Mouse (Mus musculus) erythroblast, adult 5-6 weeks (primary cell): Measurements from ENCODE around the gene Unc13a. TPM values are rescaled to one million over a fixed set of nuclear protein-coding genes. Genes with fewer than 3 reads are reported as not detected.

Experiments used
- ATAC-seq: replicated peaks from 2 replicates; pipeline ENCODE4 v1.8.0; 2016; ENCODE audit warnings: moderate number of reproducible peaks, mild to moderate bottlenecking, moderate TSS enrichment, inconsistent platforms; ENCODE audit not compliant: poor library complexity, low FRiP score, severe bottlenecking
- total RNA-seq, 2 experiments: library from RNA; stranded (forward) in 1 of 2; stranded (reverse) in 1 of 2; fragments of 150-400 nt in 1 of 2; fragments of 200-764, 138-1000 nt in 1 of 2; gene quantifications; 2 replicates each; pipeline versions ENCODE4 v1.2.3 to v1.2.4; 2015 to 2017; ENCODE audit warnings: low replicate concordance in 2 of 2

The Unc13a gene
- total RNA-seq, 2 experiments from 2014 or later: 0.17 TPM; not detected in 1

- ATAC-seq: no peak
These were observed 3.2 kb downstream of the Unc13a start for GRCm38 (mm10) chr8:71668220-71668975.

DNA sequence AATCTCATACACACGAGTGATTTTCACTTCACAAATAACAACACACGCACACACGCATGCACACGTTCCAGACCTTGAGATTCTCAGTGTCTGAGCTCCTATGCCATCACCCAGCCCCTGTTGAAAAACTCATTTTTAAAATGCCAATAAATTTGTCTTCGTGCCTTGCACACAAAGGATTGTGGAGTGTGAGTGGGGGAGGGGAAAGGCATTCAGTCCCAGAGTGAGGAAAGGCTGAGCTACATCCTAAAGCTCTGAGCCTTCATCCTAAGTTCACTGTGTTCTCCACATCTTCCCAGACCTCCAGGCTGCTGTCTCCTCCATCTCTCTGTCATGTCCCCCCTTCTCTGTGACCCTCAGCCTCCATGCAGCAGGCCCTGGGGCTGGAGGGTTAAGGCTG is 4.3 kb downstream of the Unc13a start:
- ATAC-seq: no peak

- ATAC-seq: no peak
These were observed 4.7 kb downstream of the Unc13a start for GRCm38 (mm10) chr8:71666855-71667254.

- ATAC-seq: no peak
These were observed 6.0 kb downstream of the Unc13a start for GRCm38 (mm10) chr8:71665331-71666130.

DNA sequence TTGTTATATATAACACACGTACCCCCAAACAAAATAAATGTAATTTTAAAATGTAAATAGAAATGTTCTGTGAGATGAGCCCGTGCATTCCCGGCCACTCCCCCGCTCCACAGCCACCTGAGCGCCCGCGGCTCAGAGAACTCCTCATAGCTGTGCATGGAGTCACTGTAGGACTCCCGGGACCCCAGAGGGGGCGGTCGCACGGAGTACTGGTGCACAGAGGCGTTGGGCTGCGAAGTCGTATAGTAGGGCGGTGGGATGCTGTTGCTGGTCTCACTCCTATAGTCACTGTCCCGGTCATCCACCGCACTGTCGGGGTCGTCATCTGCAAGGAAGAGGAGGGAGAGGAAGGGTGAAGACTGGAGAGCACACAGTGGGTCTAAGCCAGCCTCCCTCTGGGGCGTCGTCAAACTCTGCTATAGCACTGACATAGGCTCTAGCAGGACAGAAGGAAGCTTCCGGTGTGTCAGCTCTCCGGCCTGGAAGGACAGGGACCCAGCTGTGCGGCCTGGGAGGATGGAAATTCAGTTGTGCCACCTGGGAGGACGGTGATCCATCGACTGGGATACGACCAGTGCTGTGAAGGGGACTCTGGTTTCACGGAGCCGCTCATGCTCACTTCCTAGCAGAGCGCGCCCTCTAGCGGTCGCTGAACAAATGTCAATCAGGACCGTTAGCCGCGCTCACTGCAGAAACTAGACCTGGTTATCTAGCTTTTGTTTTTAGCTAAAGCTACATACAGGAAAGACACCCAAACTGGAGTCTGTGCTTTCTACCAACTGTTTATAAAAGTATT is 11.0 kb downstream of the Unc13a start:
- ATAC-seq: peak; percentile 70

DNA sequence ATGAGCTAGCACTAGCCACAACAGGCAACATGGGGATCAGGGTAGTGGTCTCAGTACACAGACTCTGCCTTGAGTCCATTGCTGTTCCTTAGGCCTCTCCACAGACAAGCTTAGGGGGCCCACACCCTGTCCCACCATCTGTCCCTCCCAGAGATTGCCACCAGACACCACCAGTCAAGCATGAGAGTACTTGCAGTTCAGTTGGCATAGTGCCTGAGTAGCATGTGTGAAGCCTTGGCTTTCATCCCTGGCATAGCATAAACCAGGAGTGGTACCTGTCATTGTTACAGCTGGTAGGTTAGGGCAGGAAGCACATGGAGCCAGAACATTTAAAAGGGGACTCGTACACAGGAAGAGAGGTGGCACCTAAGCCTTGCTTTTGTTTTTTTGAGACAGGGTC is 11.8 kb downstream of the Unc13a start:
- ATAC-seq: no peak

DNA sequence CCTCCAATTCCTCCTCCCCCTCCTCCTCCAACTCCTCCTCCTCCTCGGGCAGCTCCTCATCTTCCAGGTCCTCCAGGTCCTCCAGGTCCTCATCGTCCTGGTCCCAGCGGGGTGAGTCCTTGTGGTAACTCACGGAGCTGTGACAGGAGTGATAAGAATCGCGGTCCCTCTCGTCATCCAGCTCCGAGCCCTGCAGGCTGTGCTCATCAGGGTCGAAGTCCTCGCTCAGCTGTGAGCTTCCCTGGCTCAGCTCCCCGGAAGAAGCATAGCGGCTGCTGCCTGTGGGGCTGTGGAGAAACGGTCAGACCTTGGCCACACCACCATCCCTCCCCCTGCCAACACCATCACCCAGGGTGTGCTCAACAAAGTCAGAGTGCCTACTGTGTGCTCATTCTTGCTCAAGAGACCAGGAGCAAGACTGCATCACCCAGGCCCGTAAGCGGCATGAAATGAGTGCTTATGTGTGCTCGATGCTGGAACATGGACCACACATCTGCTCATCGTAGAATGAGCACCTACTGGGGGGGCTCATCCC is 13.0 kb downstream of the Unc13a start:
- no peak for ATAC-seq

- 0 out of 2 replicates have a peak, but pooled peaks have one; percentile 31 for ATAC-seq
These were observed 13.7 kb downstream of the Unc13a start for GRCm38 (mm10) chr8:71657816-71658215.

DNA sequence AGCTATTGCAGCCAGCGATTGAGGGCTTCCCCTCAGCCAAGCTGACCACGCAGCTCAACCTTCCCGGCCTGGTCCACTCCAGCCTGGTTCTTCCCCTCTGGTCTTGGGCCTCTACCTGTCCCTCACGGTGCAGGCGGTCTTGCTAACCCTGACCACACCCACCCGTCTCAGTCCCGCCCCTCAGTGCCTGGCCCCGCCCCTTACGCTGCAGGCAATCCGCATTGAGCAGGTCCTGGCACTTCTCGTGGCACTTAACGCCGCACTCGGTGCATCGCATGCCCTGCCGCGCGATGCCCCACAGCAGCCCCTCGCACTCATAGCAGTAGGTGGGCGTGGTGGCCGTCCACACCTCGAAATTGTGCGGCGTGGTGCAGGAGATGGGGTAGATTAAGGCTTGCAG is 17.0 kb downstream of the Unc13a start:
- peak; percentile 33; the same call in 1 of the 2 replicates for ATAC-seq

DNA sequence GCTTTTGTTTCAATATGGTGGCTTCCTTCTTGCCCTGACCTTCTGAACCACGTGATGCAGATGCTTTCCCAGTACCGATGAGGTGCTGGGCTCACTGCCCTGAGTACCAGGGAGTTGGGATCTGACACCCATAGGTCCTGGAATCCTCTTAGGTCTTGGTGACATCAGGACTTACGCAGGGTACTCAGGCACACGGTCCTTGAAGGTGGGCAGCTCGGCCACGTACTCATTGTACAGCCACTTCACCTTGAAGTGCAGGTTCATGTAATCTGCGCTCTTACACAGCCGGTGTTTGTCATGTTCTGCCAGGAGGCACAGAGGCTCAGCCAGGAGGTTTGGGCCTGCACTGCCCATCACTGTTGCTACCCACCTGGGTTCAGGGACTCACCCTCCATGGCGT is 26.0 kb downstream of the Unc13a start:
- ATAC-seq: no peak

DNA sequence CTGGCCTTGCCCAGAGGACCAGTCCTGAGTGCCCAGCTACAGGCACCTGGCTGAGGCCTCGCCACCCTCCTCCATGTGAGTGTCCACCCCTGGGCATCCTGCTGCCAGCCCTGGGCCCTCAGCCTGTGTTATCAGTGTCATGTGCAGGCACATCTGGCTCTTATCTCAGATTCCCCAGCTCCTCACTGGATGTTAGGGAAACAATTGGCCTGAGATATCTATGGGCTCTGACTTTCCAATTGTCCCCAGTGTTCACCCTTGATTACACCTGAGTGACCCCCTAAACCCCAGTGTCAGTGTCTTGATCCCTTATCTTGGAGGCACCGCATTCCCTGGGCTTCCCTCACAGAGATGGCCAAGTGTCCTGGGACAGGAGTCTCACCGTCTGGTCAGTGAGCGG is 32.2 kb downstream of the Unc13a start:
- ATAC-seq: no peak

DNA sequence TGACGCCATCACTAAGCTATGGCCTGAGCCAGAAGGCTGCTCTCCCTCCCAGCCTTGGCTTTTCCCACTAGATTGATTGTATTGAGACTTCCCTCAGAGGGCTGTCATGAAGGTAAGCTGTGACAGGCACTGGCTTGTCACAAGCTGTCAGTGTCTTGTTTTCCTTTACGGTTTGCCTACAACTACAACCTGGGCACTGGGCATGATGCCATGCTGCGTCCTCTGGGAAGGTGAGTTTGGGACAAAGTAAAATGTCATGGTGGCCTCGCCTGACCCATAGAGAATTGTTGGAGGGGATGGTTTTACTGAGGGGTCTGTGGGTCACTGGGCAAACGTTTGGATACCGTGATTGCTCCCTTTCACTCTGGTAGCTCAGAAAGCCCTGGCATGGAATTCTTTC is 33.2 kb downstream of the Unc13a start:
- ATAC-seq: no peak

DNA sequence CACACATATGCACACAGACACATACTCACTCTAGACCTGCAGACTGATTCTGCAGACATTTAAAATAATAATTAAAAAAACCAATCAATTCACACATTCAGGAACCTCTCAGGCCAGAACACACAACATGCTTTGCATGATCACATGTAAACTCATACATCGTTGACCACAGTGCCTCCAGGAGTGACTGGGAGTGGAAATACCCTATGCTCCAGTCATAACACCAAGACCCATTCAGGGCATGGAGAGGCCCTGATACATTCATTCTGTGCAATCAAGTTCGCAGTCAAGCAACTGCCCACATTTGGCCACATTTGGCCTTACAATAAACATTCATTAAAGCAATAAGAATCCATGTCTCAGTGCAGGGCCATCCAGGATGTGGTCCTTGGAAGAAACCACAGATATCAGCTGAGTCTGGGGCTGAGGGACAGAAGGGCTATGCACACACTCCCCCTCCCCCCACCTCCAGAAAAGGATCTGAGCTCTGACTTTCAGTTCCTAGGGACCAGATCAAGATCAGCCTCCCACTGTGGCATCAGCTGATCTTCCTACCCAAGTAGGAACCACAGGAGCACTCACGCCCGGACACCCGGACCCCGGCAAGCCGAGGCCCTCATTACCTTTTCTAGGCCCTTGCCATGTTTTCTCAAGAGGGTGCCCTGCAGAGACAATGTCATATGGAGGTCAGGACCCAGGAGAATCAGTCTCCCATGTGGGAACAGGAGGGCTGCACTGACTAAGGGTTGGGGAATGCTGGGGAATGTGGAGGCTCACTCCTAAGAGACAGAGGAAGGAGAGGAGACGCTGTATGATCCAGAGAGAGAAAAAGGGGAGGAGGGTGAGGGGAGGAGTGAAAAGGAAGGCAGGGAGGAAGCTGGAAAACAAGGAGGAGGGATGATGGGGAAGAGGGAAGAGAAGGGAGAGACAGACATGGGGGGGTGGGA is 34.1 kb downstream of the Unc13a start:
- no peak for ATAC-seq

DNA sequence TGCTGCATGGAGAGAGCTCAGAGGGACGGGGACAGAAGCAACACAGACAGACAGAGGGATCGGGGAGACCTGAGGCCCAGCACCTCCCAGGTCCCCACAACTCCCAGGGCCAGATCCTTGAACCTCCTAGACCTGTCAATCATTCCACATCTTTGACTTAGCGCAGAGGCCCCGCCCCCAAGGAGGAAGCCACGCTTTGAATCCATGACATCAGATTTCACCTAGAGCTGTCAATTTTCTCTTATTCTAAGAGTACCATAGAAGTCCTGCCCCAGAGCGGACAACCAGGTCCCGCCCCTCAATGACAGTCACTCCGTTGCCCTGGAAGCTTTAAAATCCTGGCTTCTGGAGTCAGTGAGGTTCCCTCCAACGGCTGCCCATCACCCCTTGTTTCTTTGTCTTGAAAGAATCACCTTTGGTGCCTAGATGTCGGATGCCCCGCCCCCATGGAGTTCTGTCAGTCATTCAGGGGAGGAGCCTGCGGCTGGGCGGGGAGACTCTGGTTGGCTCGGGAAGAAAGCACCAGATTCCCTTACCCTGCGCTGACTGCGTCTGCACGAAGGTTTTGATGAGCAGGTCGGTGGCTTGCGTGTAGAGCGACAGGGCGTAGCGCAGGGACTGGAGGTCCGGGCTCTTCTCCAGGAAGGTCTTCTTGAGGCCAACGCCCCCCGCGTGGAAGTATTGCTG is 37.4 kb downstream of the Unc13a start:
- ATAC-seq: 0 out of 2 replicates have a peak, but pooled peaks have one; percentile 42

GRCm38 (mm10) chr8:71633164-71633563 is 38.4 kb downstream of the Unc13a start:
- ATAC-seq: no peak

DNA sequence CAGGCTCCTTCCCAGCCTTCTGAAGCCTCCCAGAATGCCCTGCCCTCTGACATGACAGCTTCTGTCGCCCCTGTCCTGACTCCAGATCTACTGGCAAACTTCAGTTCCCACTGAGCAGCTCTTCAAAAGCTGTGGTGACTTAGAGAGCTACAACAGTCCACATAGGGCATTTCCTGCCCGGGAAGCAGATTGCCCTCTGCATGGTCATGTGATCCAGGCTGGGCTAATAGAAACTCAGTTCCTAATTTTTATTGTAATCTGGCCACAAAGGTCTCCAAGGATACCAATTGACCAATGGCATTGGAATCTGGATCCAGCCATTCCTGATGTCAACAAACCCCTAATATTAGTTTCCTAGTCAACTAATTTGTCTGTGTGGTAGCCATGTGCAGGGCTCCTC is 39.7 kb downstream of the Unc13a start:
- no peak for ATAC-seq

DNA sequence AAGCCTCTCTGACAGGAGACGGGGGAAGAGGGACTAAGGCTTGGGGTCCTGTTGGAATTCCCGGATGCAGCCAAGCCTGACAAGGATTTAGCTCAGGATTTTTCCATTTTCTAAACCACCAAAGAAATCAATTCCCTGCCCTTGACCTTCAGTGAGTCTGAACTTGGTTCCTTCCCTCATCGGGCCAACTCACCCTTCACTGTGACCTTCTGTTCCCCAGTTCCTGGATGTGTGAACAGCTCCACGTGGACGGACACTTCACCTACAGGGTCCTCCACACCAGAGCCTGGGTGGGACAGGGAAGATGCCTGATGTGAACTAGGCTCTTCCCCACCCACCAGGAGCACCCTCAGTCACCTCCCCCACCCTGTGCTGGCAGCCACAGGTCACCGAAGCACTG is 40.8 kb downstream of the Unc13a start:
- no peak for ATAC-seq

DNA sequence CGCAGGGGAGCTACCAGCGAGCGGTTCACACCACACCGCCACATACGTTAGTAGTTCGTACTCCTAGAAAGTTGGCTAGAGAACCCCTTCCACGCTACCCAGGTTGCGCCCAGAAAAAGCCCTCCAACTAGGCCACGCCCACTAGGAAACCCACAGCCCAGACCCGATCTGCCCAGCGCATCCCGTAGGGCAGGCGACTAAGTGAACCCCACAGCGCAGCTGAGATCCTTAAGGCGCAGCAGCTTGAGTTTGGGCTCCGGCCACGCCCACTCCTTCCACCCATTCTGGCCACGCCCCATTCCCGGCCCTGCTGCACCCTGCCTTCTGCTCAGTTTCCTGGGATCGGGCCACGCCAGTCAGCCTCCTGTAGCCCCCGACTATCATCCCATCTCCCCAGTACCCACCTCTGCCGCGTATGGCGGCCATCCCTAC is 41.8 kb downstream of the Unc13a start:
- no peak for ATAC-seq
